Mouse (Mus musculus) embryo, embryonic 10.5 days (tissue): ENCODE measurements around the gene H2-Q10.
"Not testable (repeated sequence)": the region's sequence is repeated elsewhere in the genome, so short reads cannot be mapped to it uniquely, and the experiment has no call there.

Experiments
- DNase-seq: peaks from one replicate; pipeline ENCODE4 v3.0.0-alpha.2; 2015; ENCODE audit warnings: low spot score

The H2-Q10 gene

DNA sequence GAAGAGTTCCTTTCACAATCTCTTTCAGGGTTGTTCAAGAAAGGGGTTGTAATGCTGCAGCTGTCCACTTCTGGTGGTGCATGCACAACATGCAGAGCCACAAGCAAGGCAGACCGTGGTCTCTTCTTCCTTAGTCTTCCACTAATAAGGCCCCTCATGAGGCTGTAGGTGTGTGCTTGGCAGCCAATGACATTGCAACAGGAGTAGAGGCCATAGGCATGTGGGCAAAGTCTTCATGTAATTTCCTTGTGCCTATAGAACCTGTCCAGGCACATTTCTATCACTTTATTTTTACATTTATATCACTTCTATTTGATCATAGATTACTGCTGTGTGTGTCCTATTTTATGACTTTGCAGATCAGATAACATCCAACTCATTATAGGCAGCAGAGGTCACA is 11.6 kb upstream of the H2-Q10 start:
- DNase-seq = not testable (repeated sequence)

- DNase-seq = not testable (repeated sequence)
Measured at GRCm38 (mm10) chr17:35460513-35461341, 9.2 kb upstream of the H2-Q10 start.

DNA sequence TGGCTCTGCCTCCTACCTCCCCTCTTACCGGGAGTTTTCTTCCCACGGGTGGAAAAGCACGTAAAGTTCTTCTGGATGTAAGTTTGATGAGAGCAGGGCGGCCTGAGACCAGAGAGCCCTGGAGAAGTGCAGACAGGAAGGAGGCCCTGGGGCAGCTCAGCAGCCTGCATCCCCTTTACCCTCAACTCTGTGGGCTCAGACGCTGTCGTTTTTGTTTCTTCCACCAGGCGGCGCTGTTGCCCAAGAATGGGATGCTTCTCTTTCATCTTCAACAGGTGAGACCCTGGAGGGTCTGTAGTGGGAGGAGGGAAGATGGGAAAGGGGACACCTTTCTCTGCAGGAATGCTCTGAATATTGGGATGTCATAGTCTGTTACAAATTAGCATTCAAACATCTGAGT is 4.2 kb upstream of the H2-Q10 start:
- peak; percentile 72 for DNase-seq

GRCm38 (mm10) chr17:35468936-35469335 is 953 bp upstream of the H2-Q10 start:
- DNase-seq = not testable (repeated sequence)

- peak; percentile 75 for DNase-seq
Measured at GRCm38 (mm10) chr17:35484066-35484465, 14.2 kb downstream of the H2-Q10 start.

GRCm38 (mm10) chr17:35485702-35486101 is 15.8 kb downstream of the H2-Q10 start:
- DNase-seq = no peak

- DNase-seq = no peak
Measured at GRCm38 (mm10) chr17:35486726-35487125, 16.8 kb downstream of the H2-Q10 start.

DNA sequence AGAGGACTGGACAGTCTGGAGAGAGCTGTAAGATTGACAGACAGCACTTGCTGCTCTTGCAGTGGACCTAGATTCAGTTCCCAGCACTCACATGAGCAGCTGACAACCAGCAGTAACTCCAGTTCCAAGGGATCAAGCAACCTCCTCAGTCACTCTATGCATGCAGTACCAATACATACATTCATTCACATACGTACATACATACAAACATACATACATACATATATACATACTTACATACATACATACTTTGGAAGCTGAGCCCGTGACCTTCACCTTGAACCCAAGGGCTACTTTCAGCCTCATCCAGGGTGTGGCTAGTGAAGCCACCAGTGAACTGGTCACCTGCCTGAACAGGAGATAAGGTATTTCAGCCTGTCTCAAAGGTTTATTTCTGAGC is 18.2 kb downstream of the H2-Q10 start:
- DNase-seq = no peak

- no peak for DNase-seq
Measured at GRCm38 (mm10) chr17:35490320-35490719, 20.4 kb downstream of the H2-Q10 start.

DNA sequence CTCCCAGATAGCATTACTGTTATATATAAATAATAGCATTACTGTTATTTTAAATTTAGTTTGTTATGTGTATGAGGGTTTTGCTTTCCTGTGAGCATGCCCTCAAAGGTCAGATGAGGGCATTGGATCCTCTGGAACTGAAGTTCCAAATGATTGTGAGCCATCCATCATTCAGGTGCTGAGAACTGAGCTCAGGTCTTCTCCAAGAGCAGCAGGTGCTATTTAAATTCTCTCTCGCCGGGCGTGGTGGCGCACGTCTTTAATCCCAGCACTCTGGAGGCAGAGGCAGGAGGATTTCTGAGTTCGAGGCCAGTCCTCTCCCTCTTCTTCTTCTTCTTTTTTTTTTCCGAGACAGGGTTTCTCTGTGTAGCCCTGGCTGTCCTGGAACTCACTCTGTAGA is 27.2 kb downstream of the H2-Q10 start:
- DNase-seq = no peak

GRCm38 (mm10) chr17:35502226-35502625 is 32.3 kb downstream of the H2-Q10 start:
- peak; percentile 36 for DNase-seq

GRCm38 (mm10) chr17:35502762-35503161 is 32.9 kb downstream of the H2-Q10 start:
- no peak for DNase-seq

DNA sequence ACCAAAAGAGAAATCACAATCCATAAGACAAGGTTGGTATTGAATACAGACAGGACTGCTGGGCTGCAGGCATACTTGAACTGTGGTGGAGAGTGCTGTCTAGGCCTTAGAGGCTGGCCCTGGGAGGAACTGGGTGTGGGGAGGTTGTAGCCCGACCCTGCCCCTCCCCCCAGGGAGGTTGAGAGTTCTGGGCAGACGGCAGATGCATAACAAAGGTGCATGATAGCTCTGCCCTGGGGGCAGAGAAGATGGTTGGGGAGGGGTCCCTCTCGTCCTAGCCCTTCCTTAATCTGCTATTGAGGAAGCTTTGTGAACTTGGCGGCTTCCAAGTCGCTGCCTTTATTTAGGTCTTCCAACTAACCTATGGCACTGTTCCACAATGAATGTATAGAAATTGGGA is 34.0 kb downstream of the H2-Q10 start:
- DNase-seq = no peak

DNA sequence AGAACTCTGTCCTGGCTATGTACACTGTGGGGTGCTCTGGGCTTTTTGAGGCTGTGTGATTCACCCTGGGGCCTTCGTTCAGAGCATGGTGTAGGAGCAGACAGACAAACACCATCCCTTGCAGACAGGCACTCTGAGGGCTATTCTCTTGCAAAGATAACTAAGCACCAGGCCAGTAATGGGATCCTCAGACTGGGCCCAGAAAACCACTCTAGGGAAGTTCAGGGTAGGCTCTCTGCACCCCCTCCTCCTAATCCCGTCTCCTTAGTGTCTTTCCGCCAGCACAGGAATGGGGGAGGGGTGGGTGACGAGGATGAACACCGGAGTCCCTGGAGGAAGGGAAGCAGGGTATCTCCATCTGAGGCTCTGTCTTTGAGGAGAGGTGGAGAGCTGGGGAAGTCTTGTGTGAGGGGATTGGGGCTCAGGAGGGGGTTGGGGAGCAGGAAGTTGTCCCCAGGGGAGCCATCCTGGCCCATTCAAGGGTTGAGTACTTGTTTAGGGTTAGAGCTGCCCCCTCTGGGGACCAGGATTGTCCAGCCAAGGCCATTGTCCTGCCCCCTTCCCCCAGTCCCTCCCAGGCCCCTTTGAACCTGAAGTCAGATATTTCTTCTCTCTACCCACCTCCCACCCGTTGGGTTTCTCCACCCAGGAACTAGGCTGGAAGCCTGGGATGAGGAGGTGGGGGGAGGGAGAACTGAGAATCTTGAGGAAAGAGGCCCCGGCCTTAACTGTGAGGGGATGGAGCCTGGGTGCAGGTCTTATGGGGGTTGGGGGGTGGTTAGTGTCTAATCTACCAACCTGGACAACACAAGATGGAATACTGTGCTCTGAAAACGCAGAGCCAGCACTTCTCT is 35.0 kb downstream of the H2-Q10 start:
- DNase-seq = no peak

DNA sequence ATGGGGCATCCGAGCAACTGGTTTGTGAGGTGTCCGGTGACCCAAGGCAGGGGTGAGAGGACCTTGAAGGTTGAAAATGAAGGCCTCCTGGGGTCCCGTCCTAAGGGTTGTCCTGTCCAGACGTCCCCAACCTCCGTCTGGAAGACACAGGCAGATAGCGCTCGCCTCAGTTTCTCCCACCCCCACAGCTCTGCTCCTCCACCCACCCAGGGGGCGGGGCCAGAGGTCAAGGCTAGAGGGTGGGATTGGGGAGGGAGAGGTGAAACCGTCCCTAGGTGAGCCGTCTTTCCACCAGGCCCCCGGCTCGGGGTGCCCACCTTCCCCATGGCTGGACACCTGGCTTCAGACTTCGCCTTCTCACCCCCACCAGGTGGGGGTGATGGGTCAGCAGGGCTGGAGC is 35.9 kb downstream of the H2-Q10 start, which contains the start of gene Pou5f1:
Gene Pou5f1 (plus strand): TSS at position 243 of the 400 bp plus-strand sequence.
- no peak for DNase-seq

- no peak for DNase-seq
Measured at GRCm38 (mm10) chr17:35506881-35507280, 37.0 kb downstream of the H2-Q10 start.

- DNase-seq = no peak
Measured at GRCm38 (mm10) chr17:35507556-35508260, 37.8 kb downstream of the H2-Q10 start.

- not testable (repeated sequence) for DNase-seq
Measured at GRCm38 (mm10) chr17:35508279-35508678, 38.4 kb downstream of the H2-Q10 start.

GRCm38 (mm10) chr17:35509284-35509683 is 39.4 kb downstream of the H2-Q10 start:
- peak; percentile 59 for DNase-seq

- no peak for DNase-seq
Measured at GRCm38 (mm10) chr17:35512916-35513626, 43.2 kb downstream of the H2-Q10 start.

- peak; percentile 87 for DNase-seq
Measured at GRCm38 (mm10) chr17:35513886-35514285, 44.0 kb downstream of the H2-Q10 start.

DNA sequence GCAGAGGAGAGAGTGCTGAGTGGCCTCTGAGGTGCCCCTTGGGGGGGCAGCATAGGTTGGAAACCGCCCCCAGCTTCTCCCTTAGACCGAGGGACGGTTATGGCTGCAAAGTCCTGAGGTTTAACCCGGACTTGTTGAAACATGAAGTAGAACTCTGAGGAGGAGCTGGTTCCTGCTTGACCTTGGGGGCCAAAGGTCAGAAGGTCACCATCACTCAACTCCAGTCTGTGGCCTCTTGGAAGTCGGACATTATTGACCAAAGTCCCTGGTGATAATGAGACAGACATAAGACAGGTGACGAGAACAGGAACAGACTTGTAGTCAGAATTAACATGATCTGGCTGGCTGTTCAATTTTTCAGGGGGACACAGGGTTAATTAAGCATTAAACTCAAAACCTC is 44.9 kb downstream of the H2-Q10 start:
- DNase-seq = peak; percentile 50
